Mouse (Mus musculus): ENCODE results near the gene Nfix. TPM values are rescaled to one million over a fixed set of nuclear protein-coding genes. Genes with fewer than 3 reads are reported as not detected.

Nfix gene
- polyA plus RNA-seq, 1 experiment = 46.8 TPM

GRCm38 (mm10) chr8:84825636-84826035 is 25.5 kb upstream of the Nfix start:
- no peak for DNase-seq (ENCODE audit: low read depth)
- no peak for TF ChIP-seq CTCF (IDR thresholded peaks at IDR 0.05; ENCODE audit: borderline replicate concordance, extremely low read depth, insufficient read depth, insufficient read length)

DNA sequence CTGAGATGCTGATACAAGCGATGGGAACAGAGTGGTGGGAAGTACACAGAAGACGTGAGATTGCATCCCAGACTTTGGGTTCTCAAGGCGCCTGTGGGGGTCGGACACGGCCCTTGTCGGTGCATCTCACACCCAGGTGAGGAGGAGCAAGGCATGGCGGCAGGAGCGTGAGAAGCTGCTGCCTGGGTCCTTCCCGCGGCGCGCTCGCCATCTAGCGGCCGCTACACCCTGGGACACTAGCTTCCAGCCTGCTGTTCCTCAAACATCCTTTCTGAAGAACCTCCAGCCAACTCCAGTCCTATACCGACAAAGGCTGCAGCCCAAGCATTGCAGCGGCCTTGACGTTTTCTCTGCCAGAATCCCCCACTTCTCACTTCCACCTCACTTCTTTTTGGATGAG is 23.5 kb upstream of the Nfix start:
- TF ChIP-seq CTCF (IDR thresholded peaks at IDR 0.05; ENCODE audit: borderline replicate concordance, extremely low read depth, insufficient read depth, insufficient read length) = peak; percentile 96
- no peak for TF ChIP-seq POLR2A (IDR thresholded peaks at IDR 0.05; ENCODE audit: borderline replicate concordance, extremely low read depth, insufficient read depth, insufficient read length, poor library complexity, severe bottlenecking)
- peak; percentile 91 for DNase-seq (ENCODE audit: low read depth)

DNA sequence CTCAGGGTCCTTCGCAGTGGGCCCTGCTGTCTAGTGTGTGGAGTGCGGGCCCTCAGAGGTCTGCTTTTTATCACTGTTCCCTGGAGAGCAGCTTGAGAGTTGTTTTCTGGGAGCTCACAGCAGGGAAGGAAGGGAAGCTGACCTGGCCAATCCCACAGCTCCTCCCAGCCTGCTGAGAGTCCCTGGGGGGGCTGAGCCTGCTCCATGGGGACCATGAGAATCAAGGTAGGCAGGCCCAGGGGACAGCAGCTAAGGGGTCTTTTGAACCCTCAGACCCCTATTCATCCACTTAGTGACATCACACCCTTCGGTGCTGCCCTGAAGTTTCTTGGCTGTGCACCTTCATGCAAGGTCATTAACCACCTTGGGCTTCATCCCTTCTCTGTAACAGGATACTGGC is 22.6 kb upstream of the Nfix start, which contains the start of gene Dand5:
Dand5 (minus strand) TSS at position 101 of the 400 bp plus-strand sequence.
- DNase-seq (ENCODE audit: low read depth) = no peak
- no peak for TF ChIP-seq POLR2A (IDR thresholded peaks at IDR 0.05; ENCODE audit: borderline replicate concordance, extremely low read depth, insufficient read depth, insufficient read length, poor library complexity, severe bottlenecking)
- TF ChIP-seq CTCF (IDR thresholded peaks at IDR 0.05; ENCODE audit: borderline replicate concordance, extremely low read depth, insufficient read depth, insufficient read length) = no peak

- no peak for DNase-seq (ENCODE audit: low read depth)
- no peak for TF ChIP-seq CTCF (IDR thresholded peaks at IDR 0.05; ENCODE audit: borderline replicate concordance, extremely low read depth, insufficient read depth, insufficient read length)
- no peak for TF ChIP-seq POLR2A (IDR thresholded peaks at IDR 0.05; ENCODE audit: borderline replicate concordance, extremely low read depth, insufficient read depth, insufficient read length, poor library complexity, severe bottlenecking)
Observed at GRCm38 (mm10) chr8:84816117-84816516, 16.0 kb upstream of the Nfix start.

GRCm38 (mm10) chr8:84815547-84815946 is 15.4 kb upstream of the Nfix start:
- DNase-seq (ENCODE audit: low read depth) = peak; percentile 90
- TF ChIP-seq POLR2A (IDR thresholded peaks at IDR 0.05; ENCODE audit: borderline replicate concordance, extremely low read depth, insufficient read depth, insufficient read length, poor library complexity, severe bottlenecking) = no peak
- peak; percentile 94 for TF ChIP-seq CTCF (IDR thresholded peaks at IDR 0.05; ENCODE audit: borderline replicate concordance, extremely low read depth, insufficient read depth, insufficient read length)

DNA sequence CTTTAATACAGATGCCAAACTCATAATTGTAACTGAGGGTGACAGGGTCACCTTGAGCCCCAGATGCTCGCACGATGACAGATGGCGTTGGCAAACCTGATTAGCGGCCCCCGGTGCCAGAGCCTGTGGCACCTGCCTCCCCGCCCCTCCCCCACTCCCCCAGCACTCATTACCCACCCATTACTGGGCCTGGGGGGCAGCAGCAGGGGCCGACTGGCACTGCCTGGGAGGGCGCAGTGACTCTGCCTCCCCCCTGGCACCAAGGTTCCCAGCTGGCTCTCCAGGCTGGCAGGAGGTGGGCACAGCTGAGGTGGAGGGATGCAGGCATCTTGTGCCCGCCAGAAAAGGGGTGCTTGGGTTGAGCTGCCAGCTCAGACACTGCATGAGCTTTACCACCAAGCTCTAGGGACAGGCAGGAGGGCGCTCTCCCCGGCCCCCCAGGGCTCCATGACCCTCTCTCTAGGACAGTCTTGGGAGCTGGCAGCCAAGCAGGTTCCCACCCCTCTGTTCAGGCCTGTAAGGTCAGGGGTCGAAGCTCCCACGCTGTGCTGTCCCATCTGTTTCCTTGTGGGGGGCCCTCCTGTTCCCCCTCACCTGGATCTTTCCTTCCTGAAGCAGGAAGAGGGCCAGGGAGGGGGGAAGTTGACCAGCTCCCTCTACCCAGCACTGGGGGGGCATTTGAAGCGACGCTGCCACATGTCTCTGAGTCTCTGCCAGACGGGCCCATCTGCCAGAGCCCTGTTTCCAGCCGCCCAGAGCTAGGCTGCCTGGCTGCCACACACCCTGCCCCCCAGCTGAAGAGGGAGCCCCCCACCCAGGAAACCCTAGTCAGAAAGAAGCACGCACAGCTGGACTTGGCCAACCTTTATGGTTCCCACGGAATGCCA is 14.7 kb upstream of the Nfix start:
- TF ChIP-seq POLR2A (IDR thresholded peaks at IDR 0.05; ENCODE audit: borderline replicate concordance, extremely low read depth, insufficient read depth, insufficient read length, poor library complexity, severe bottlenecking) = no peak
- no peak for TF ChIP-seq CTCF (IDR thresholded peaks at IDR 0.05; ENCODE audit: borderline replicate concordance, extremely low read depth, insufficient read depth, insufficient read length)
- DNase-seq (ENCODE audit: low read depth) = peak; percentile 89

DNA sequence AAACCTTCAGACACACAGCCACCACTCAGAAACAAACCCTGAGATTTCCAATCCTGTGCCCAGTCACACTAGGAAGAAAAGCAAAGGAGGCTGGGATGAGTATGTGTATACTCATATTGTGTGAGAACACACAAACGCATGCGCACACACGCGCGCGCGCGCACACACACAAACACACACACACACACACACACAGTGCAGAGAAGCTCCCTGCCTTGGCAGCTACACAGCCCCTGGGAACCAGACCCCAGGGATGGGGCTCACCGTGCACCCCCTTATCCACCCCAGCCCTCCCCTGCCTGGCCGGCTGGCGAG is 14.1 kb upstream of the Nfix start:
- TF ChIP-seq CTCF (IDR thresholded peaks at IDR 0.05; ENCODE audit: borderline replicate concordance, extremely low read depth, insufficient read depth, insufficient read length) (no peak), POLR2A (IDR thresholded peaks at IDR 0.05; ENCODE audit: borderline replicate concordance, extremely low read depth, insufficient read depth, insufficient read length, poor library complexity, severe bottlenecking) (no peak)

DNA sequence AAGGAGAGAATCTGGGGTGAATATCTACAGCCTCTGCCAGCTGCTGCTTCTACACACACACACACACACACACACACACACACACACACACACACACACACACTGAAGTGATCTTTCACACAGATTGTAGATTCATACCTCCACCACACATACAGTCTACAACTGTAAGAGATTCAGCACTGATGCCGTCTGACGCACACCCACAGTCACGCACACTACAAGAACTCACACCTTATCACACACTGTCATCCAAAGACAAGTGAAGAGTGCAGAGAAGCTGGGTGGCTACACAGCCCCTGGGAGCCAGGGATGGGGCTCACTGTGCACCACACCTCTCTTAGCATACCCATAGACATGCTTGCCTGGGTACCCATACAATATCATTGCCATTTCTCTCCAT is 13.7 kb upstream of the Nfix start:
- no peak for TF ChIP-seq POLR2A (IDR thresholded peaks at IDR 0.05; ENCODE audit: borderline replicate concordance, extremely low read depth, insufficient read depth, insufficient read length, poor library complexity, severe bottlenecking)
- DNase-seq (ENCODE audit: low read depth) = peak; percentile 48

More for the DNA sequence above, 14.1 kb upstream of the Nfix start:
- DNase-seq (ENCODE audit: low read depth) = no peak

- TF ChIP-seq CTCF (IDR thresholded peaks at IDR 0.05; ENCODE audit: borderline replicate concordance, extremely low read depth, insufficient read depth, insufficient read length) (peak; percentile 80; the same call in 1 of the 2 replicates), POLR2A (IDR thresholded peaks at IDR 0.05; ENCODE audit: borderline replicate concordance, extremely low read depth, insufficient read depth, insufficient read length, poor library complexity, severe bottlenecking) (no peak)
Observed at GRCm38 (mm10) chr8:84813059-84813458, 12.9 kb upstream of the Nfix start.

DNA sequence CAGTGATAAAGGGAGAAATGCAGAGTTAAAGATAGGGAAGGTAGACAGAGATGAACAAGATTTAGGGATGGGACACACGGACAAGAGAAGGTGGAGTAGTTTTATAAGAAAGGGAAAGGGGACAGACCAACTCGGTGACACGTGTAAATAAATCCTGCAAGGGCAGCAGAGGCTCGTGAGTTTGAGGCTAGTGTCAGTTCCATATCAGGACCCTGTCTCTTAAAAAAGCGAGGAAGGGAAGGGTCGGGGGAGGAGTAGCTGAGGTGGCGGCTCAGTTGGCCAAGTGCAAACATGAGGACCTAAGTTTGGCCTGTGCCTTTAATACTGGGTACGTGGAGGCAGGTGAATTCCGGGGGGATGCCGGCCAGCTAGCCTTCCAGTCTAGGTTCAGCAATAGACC is 11.2 kb upstream of the Nfix start:
- no peak for DNase-seq (ENCODE audit: low read depth)
- TF ChIP-seq CTCF (IDR thresholded peaks at IDR 0.05; ENCODE audit: borderline replicate concordance, extremely low read depth, insufficient read depth, insufficient read length) = no peak
- no peak for TF ChIP-seq POLR2A (IDR thresholded peaks at IDR 0.05; ENCODE audit: borderline replicate concordance, extremely low read depth, insufficient read depth, insufficient read length, poor library complexity, severe bottlenecking)

More at GRCm38 (mm10) chr8:84813059-84813458, 12.9 kb upstream of the Nfix start:
- DNase-seq (ENCODE audit: low read depth) = peak; percentile 86

DNA sequence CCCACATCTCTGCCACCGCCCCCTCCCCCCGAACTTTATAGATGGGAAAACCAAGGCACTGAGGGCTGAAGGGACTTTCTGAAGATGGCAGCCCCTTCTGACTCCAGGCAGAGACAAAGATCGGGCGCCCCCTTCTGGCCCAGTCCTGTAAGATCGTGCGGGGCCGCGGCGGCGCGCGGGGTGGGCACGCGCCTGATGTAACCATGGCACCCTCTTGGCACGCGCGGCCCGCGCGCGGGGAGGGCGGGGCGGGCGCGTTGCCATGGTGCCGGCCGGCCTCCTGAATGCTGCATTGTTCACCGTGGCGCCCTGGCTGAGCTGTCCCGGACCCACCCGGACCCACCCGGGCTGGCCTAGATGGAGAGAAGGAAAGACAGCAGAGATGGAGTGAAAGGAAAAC is 10.8 kb upstream of the Nfix start:
- TF ChIP-seq CTCF (IDR thresholded peaks at IDR 0.05; ENCODE audit: borderline replicate concordance, extremely low read depth, insufficient read depth, insufficient read length) (peak; percentile 83), POLR2A (IDR thresholded peaks at IDR 0.05; ENCODE audit: borderline replicate concordance, extremely low read depth, insufficient read depth, insufficient read length, poor library complexity, severe bottlenecking) (0 out of 2 replicates have a peak, but pooled peaks have one; percentile 6)
- peak; percentile 96 for DNase-seq (ENCODE audit: low read depth)

GRCm38 (mm10) chr8:84809941-84810280 is 9.8 kb upstream of the Nfix start:
- peak; percentile 71 for DNase-seq (ENCODE audit: low read depth)
- no peak for TF ChIP-seq POLR2A (IDR thresholded peaks at IDR 0.05; ENCODE audit: borderline replicate concordance, extremely low read depth, insufficient read depth, insufficient read length, poor library complexity, severe bottlenecking)
- no peak for TF ChIP-seq CTCF (IDR thresholded peaks at IDR 0.05; ENCODE audit: borderline replicate concordance, extremely low read depth, insufficient read depth, insufficient read length)

Data from brain, embryonic 14.5 days (tissue).